Mouse (Mus musculus) bone marrow, adult 2 months (tissue): ENCODE results near the gene Gm20518.

ENCODE experiments used
- CTCF ChIP-seq: fragments of 200-500 bp; IDR thresholded peaks from 2 replicates; pipeline ENCODE4 v1.5.1; 2011; ENCODE audit warnings: low read length, control low read depth; ENCODE audit not compliant: control insufficient read depth, insufficient read depth
- POLR2A ChIP-seq: fragments of 200-500 bp; IDR thresholded peaks from 2 replicates; pipeline ENCODE4 v1.6.1; 2011; ENCODE audit warnings: low read depth, mild to moderate bottlenecking, control low read depth, low read length, borderline replicate concordance; ENCODE audit not compliant: control insufficient read depth

- TF ChIP-seq POLR2A (no peak), CTCF (no peak)
These were observed 1.1 kb upstream of the Gm20518 start for GRCm38 (mm10) chr16:17892606-17893005.
